Mouse (Mus musculus) forebrain, embryonic 14.5 days (tissue): ENCODE measurements around the gene Arhgap31. TPM values are rescaled to one million over a fixed set of nuclear protein-coding genes. Genes with fewer than 3 reads are reported as not detected.
"Not testable (repeated sequence)": the region's sequence is repeated elsewhere in the genome, so short reads cannot be mapped to it uniquely, and the experiment has no call there.

ENCODE experiments used
- ATAC-seq: fragments of 200-750 bp; cut with Nextera tagmentation; 2 replicates; pipeline ENCODE4 v1.8.0; 2017; ENCODE audit warnings: mild to moderate bottlenecking, moderate library complexity
- DNase-seq: peaks from one replicate; pipeline ENCODE4 v3.0.0-alpha.2; 2015; ENCODE audit warnings: low spot score
- H3K27ac ChIP-seq: fragments of 300-500 bp; sonication (generic); 2 replicates; pipeline ENCODE4 v1.5.1; 2014; ENCODE audit warnings: low read depth, mild to moderate bottlenecking, control low read depth, low read length, moderate library complexity
- H3K27me3 ChIP-seq: fragments of 300-500 bp; sonication (generic); replicated peaks from 2 replicates; pipeline ENCODE4 v1.6.1; 2014; ENCODE audit warnings: low read length, control low read depth, mixed read lengths; ENCODE audit not compliant: control insufficient read depth, insufficient read depth
- H3K36me3 ChIP-seq: fragments of 300-500 bp; sonication (generic); 2 replicates; pipeline ENCODE4 v1.6.1; 2014; ENCODE audit warnings: low read length, control low read depth; ENCODE audit not compliant: control insufficient read depth, insufficient read depth
- H3K4me1 ChIP-seq: fragments of 300-500 bp; sonication (generic); 2 replicates; pipeline ENCODE4 v1.6.1; 2014; ENCODE audit warnings: antibody characterized with exemption, low read length, control low read depth; ENCODE audit not compliant: control insufficient read depth, insufficient read depth
- H3K4me2 ChIP-seq: fragments of 300-500 bp; sonication (generic); 2 replicates; pipeline ENCODE4 v1.6.1; 2014; ENCODE audit warnings: mild to moderate bottlenecking, control low read depth, low read length
- H3K4me3 ChIP-seq: fragments of 300-500 bp; sonication (generic); 2 replicates; pipeline ENCODE4 v1.5.1; 2014; ENCODE audit warnings: low read depth, low read length, control low read depth
- H3K9ac ChIP-seq: fragments of 300-500 bp; sonication (generic); 2 replicates; pipeline ENCODE4 v1.6.1; 2014; ENCODE audit warnings: mild to moderate bottlenecking, low read length, control low read depth, moderate library complexity
- H3K9me3 ChIP-seq: fragments of 300-500 bp; sonication (generic); replicated peaks from 2 replicates; pipeline ENCODE4 v1.6.1; 2016; ENCODE audit warnings: low read length, control low read depth, mixed read lengths; ENCODE audit not compliant: control insufficient read depth
- WGBS: fragments of 180-500 bp; shearing (Covaris S2); extraction: QIAGEN DNeasy Blood & Tissue Kit; methylation state at CpG from one replicate; pipeline ENCODE4 v1.1.7; 2014; 5-methylcytosine and 5-hydroxymethylcytosine counted together
- polyA plus RNA-seq: library from polyadenylated mRNA; unstranded; fragments of >200 nt; fragmentation: Nextera tagmentation; extraction: Ambion mirVana; gene quantifications from 2 replicates; pipeline ENCODE4 v1.2.1, GENCODE M21; 2014

The Arhgap31 gene
- polyA plus RNA-seq, 1 experiment from 2014 or later, result 2.5 TPM

GRCm38 (mm10) chr16:38679431-38680021 lies 33.5 kb downstream of the Arhgap31 start:
- Histone ChIP-seq H3K4me1 (no peaks in the 10 kb centered on the region), H3K4me2 (no peak overlapping the region), H3K9me3 (no peaks in the 10 kb centered on the region), H3K27me3 (no peaks in the 10 kb centered on the region), H3K4me3 (no peak overlapping the region), H3K9ac (no peak overlapping the region), H3K36me3 (no peaks in the 10 kb centered on the region), H3K27ac (no peak overlapping the region)
- ATAC-seq, result no peak
- WGBS, result 63% methylated on average over 12 of the region's 12 CpGs
- DNase-seq, result no peak

- H3K27ac ChIP-seq, result no peak overlapping the region
- H3K4me1 ChIP-seq, result no peaks in the 10 kb centered on the region
Observed at GRCm38 (mm10) chr16:38678853-38679252, 34.2 kb downstream of the Arhgap31 start.

GRCm38 (mm10) chr16:38677941-38678340 lies 35.1 kb downstream of the Arhgap31 start:
- not testable (repeated sequence) for H3K9ac ChIP-seq, H3K4me2 ChIP-seq, H3K27ac ChIP-seq, H3K36me3 ChIP-seq, H3K9me3 ChIP-seq, ATAC-seq, DNase-seq, H3K4me1 ChIP-seq, H3K4me3 ChIP-seq, H3K27me3 ChIP-seq
- 79% methylated on average over 2 of the region's 2 CpGs for WGBS

More at GRCm38 (mm10) chr16:38678853-38679252, 34.2 kb downstream of the Arhgap31 start:
- no peak for DNase-seq
- no peaks in the 10 kb centered on the region for H3K27me3 ChIP-seq
- no peak for ATAC-seq
- no peak overlapping the region for H3K9ac ChIP-seq
- WGBS, result 93% methylated on average over 8 of the region's 8 CpGs
- no peaks in the 10 kb centered on the region for H3K9me3 ChIP-seq
- no peak overlapping the region for H3K4me2 ChIP-seq
- H3K36me3 ChIP-seq, result no peaks in the 10 kb centered on the region
- H3K4me3 ChIP-seq, result no peak overlapping the region

GRCm38 (mm10) chr16:38677171-38677570 lies 35.9 kb downstream of the Arhgap31 start:
- Histone ChIP-seq H3K9ac (no peak overlapping the region), H3K4me2 (no peak overlapping the region), H3K4me3 (no peak overlapping the region), H3K9me3 (no peaks in the 10 kb centered on the region), H3K36me3 (no peaks in the 10 kb centered on the region), H3K27me3 (no peaks in the 10 kb centered on the region), H3K4me1 (peaks cover 8% of the 10 kb centered on the region; the same call in 1 of the 2 replicates), H3K27ac (no peak overlapping the region)
- 98% methylated on average over 6 of the region's 6 CpGs for WGBS
- ATAC-seq (no peak), DNase-seq (no peak)

- 97% methylated on average over 4 of the region's 4 CpGs for WGBS
- Histone ChIP-seq H3K9me3 (no peaks in the 10 kb centered on the region), H3K27ac (no peak overlapping the region), H3K4me1 (peaks cover 8% of the 10 kb centered on the region; the same call in 1 of the 2 replicates), H3K9ac (no peak overlapping the region), H3K4me3 (no peak overlapping the region), H3K36me3 (no peaks in the 10 kb centered on the region), H3K4me2 (no peak overlapping the region), H3K27me3 (no peaks in the 10 kb centered on the region)
- DNase-seq, result no peak
- no peak for ATAC-seq
Observed at GRCm38 (mm10) chr16:38676647-38677046, 36.4 kb downstream of the Arhgap31 start.

- H3K4me2 ChIP-seq, result no peak overlapping the region
- ATAC-seq (no peak), DNase-seq (no peak)
- H3K27me3 ChIP-seq, result no peaks in the 10 kb centered on the region
- H3K9ac ChIP-seq, result no peak overlapping the region
- peaks cover 11% of the 10 kb centered on the region; the same call in 1 of the 2 replicates for H3K4me1 ChIP-seq
- H3K27ac ChIP-seq, result no peak overlapping the region
- H3K9me3 ChIP-seq, result no peaks in the 10 kb centered on the region
- 49% methylated on average over 9 of the region's 9 CpGs for WGBS
- no peaks in the 10 kb centered on the region for H3K36me3 ChIP-seq
- no peak overlapping the region for H3K4me3 ChIP-seq
Observed at GRCm38 (mm10) chr16:38675600-38676335, 37.3 kb downstream of the Arhgap31 start.

GRCm38 (mm10) chr16:38674891-38675290 lies 38.2 kb downstream of the Arhgap31 start:
- Histone ChIP-seq H3K36me3 (no peaks in the 10 kb centered on the region), H3K4me2 (no peak overlapping the region), H3K9me3 (no peaks in the 10 kb centered on the region), H3K4me3 (no peak overlapping the region), H3K4me1 (peaks cover 11% of the 10 kb centered on the region; the same call in 1 of the 2 replicates), H3K9ac (no peak overlapping the region), H3K27ac (no peak overlapping the region), H3K27me3 (no peaks in the 10 kb centered on the region)
- 90% methylated on average over 11 of the region's 11 CpGs for WGBS
- DNase-seq (no peak), ATAC-seq (no peak)

- peak; percentile 87 for ATAC-seq
- H3K4me2 ChIP-seq, result no peak overlapping the region
- H3K36me3 ChIP-seq, result no peaks in the 10 kb centered on the region
- H3K27ac ChIP-seq, result peak overlapping the region; percentile 58; the same call in 1 of the 2 replicates
- no peak overlapping the region for H3K4me3 ChIP-seq
- no peaks in the 10 kb centered on the region for H3K27me3 ChIP-seq
- H3K9me3 ChIP-seq, result no peaks in the 10 kb centered on the region
- DNase-seq, result peak; percentile 78
- H3K9ac ChIP-seq, result no peak overlapping the region
- H3K4me1 ChIP-seq, result peaks cover 11% of the 10 kb centered on the region; the same call in 1 of the 2 replicates
- WGBS, result 33% methylated on average over 15 of the region's 15 CpGs
Observed at GRCm38 (mm10) chr16:38673511-38673910, 39.6 kb downstream of the Arhgap31 start.

- H3K27ac ChIP-seq, result peak overlapping the region; percentile 58; the same call in 1 of the 2 replicates
- H3K4me2 ChIP-seq, result no peak overlapping the region
- no peak for DNase-seq
- H3K9me3 ChIP-seq, result no peaks in the 10 kb centered on the region
- no peaks in the 10 kb centered on the region for H3K36me3 ChIP-seq
- 95% methylated on average over 7 of the region's 7 CpGs for WGBS
- no peak overlapping the region for H3K4me3 ChIP-seq
- no peaks in the 10 kb centered on the region for H3K27me3 ChIP-seq
- peaks cover 11% of the 10 kb centered on the region; the same call in 1 of the 2 replicates for H3K4me1 ChIP-seq
- H3K9ac ChIP-seq, result no peak overlapping the region
- ATAC-seq, result no peak
Observed at GRCm38 (mm10) chr16:38672947-38673346, 40.1 kb downstream of the Arhgap31 start.
